Mouse (Mus musculus): Measurements from ENCODE around the gene Adam12. TPM values are rescaled to one million over a fixed set of nuclear protein-coding genes. Genes with fewer than 3 reads are reported as not detected.

The Adam12 gene
- polyA plus RNA-seq, 1 experiment from 2014 or later = 9.4 TPM

GRCm38 (mm10) chr7:134242773-134243172 is 10.8 kb upstream of the Adam12 start:
- H3K27me3 ChIP-seq = no peaks in the 10 kb centered on the region
- no peak for DNase-seq (ENCODE audit: low read depth, low spot score)
- CTCF ChIA-PET = interaction anchor here (0.8 to 2.0 kb wide), 2 partner anchors 8 to 13 kb away, joined by 3 to 5 read pairs; no protein-coding TSS in a partner anchor
- ATAC-seq = no peak
- in situ Hi-C loops (cut with MboI; ENCODE audit: low pct_unique_long_range_greater_than_20kb) = no loop called here
- TF ChIP-seq CTCF (IDR thresholded peaks at IDR 0.05) = no peak
- POLR2A ChIA-PET = no interaction called here

GRCm38 (mm10) chr7:134241212-134241611 is 9.3 kb upstream of the Adam12 start:
- no peak for TF ChIP-seq CTCF (IDR thresholded peaks at IDR 0.05)
- in situ Hi-C loops (cut with MboI; ENCODE audit: low pct_unique_long_range_greater_than_20kb) = no loop called here
- CTCF ChIA-PET = interaction anchor here (1.3 to 1.6 kb wide), 3 partner anchors 10 to 19 kb away, joined by 3 to 5 read pairs (median 5); no protein-coding TSS in a partner anchor
- POLR2A ChIA-PET = no interaction called here
- DNase-seq (ENCODE audit: low read depth, low spot score) (no peak), ATAC-seq (no peak)
- no peaks in the 10 kb centered on the region for H3K27me3 ChIP-seq

GRCm38 (mm10) chr7:134240579-134240978 is 8.6 kb upstream of the Adam12 start:
- ATAC-seq (no peak), DNase-seq (ENCODE audit: low read depth, low spot score) (no peak)
- CTCF ChIA-PET = interaction anchor here (1.3 to 1.6 kb wide), 3 partner anchors 10 to 20 kb away, joined by 3 to 5 read pairs (median 5); no protein-coding TSS in a partner anchor
- no peaks in the 10 kb centered on the region for H3K27me3 ChIP-seq
- POLR2A ChIA-PET = interaction anchor here (1.0 kb wide), 1 partner anchor 10 kb away, joined by 3 read pairs; no protein-coding TSS in a partner anchor
- TF ChIP-seq CTCF (IDR thresholded peaks at IDR 0.05) = no peak
- in situ Hi-C loops (cut with MboI; ENCODE audit: low pct_unique_long_range_greater_than_20kb) = no loop called here

GRCm38 (mm10) chr7:134238863-134239262 is 6.9 kb upstream of the Adam12 start:
- in situ Hi-C loops (cut with MboI; ENCODE audit: low pct_unique_long_range_greater_than_20kb) = no loop called here
- no peaks in the 10 kb centered on the region for H3K27me3 ChIP-seq
- POLR2A ChIA-PET = no interaction called here
- no peak for ATAC-seq
- CTCF ChIA-PET = no interaction called here
- peak; percentile 30 for TF ChIP-seq CTCF (IDR thresholded peaks at IDR 0.05)
- no peak for DNase-seq (ENCODE audit: low read depth, low spot score)

- CTCF ChIA-PET = no interaction called here
- DNase-seq (ENCODE audit: low read depth, low spot score) = no peak
- TF ChIP-seq CTCF (IDR thresholded peaks at IDR 0.05) = no peak
- no peak for ATAC-seq
- POLR2A ChIA-PET = no interaction called here
- in situ Hi-C loops (cut with MboI; ENCODE audit: low pct_unique_long_range_greater_than_20kb) = no loop called here
- no peaks in the 10 kb centered on the region for H3K27me3 ChIP-seq
Observed at GRCm38 (mm10) chr7:134237356-134237755, 5.4 kb upstream of the Adam12 start.

- ChIA-PET POLR2A (interaction anchor here (0.7 kb wide), 1 partner anchor 56 kb away, joined by 3 read pairs; no protein-coding TSS in a partner anchor), CTCF (no interaction called here)
- ATAC-seq (no peak), DNase-seq (ENCODE audit: low read depth, low spot score) (no peak)
- H3K27me3 ChIP-seq = no peaks in the 10 kb centered on the region
- in situ Hi-C loops (cut with MboI; ENCODE audit: low pct_unique_long_range_greater_than_20kb) = no loop called here
- TF ChIP-seq CTCF (IDR thresholded peaks at IDR 0.05) = no peak
Observed at GRCm38 (mm10) chr7:134236727-134237126, 4.8 kb upstream of the Adam12 start.

- ATAC-seq = no peak
- no peaks in the 10 kb centered on the region for H3K27me3 ChIP-seq
- no peak for TF ChIP-seq CTCF (IDR thresholded peaks at IDR 0.05)
- in situ Hi-C loops (cut with MboI; ENCODE audit: low pct_unique_long_range_greater_than_20kb) = no loop called here
- POLR2A ChIA-PET = no interaction called here
- no peak for DNase-seq (ENCODE audit: low read depth, low spot score)
- CTCF ChIA-PET = no interaction called here
Observed at GRCm38 (mm10) chr7:134235552-134235951, 3.6 kb upstream of the Adam12 start.

- no peaks in the 10 kb centered on the region for H3K27me3 ChIP-seq
- DNase-seq (ENCODE audit: low read depth, low spot score) (no peak), ATAC-seq (no peak)
- ChIA-PET CTCF (interaction anchor here (1.7 kb wide), 1 partner anchor 16 kb away, joined by 4 read pairs; no protein-coding TSS in a partner anchor), POLR2A (no interaction called here)
- in situ Hi-C loops (cut with MboI; ENCODE audit: low pct_unique_long_range_greater_than_20kb) = no loop called here
- TF ChIP-seq CTCF (IDR thresholded peaks at IDR 0.05) = no peak
Observed at GRCm38 (mm10) chr7:134230708-134231107, 1.2 kb downstream of the Adam12 start.

- ChIA-PET CTCF (interaction anchor here (1.7 kb wide), 2 partner anchors 13 to 17 kb away, joined by 4 to 5 read pairs; no protein-coding TSS in a partner anchor), POLR2A (no interaction called here)
- ATAC-seq (no peak), DNase-seq (ENCODE audit: low read depth, low spot score) (no peak)
- no peak for TF ChIP-seq CTCF (IDR thresholded peaks at IDR 0.05)
- H3K27me3 ChIP-seq = no peaks in the 10 kb centered on the region
- in situ Hi-C loops (cut with MboI; ENCODE audit: low pct_unique_long_range_greater_than_20kb) = no loop called here
Observed at GRCm38 (mm10) chr7:134229899-134230298, 2.0 kb downstream of the Adam12 start.

- POLR2A ChIA-PET = no interaction called here
- CTCF ChIA-PET = interaction anchor here (1.9 kb wide), 1 partner anchor 25 kb away, joined by 5 read pairs; no protein-coding TSS in a partner anchor
- in situ Hi-C loops (cut with MboI; ENCODE audit: low pct_unique_long_range_greater_than_20kb) = no loop called here
- H3K27me3 ChIP-seq = no peaks in the 10 kb centered on the region
- ATAC-seq (no peak), DNase-seq (ENCODE audit: low read depth, low spot score) (no peak)
- no peak for TF ChIP-seq CTCF (IDR thresholded peaks at IDR 0.05)
Observed at GRCm38 (mm10) chr7:134227773-134228455, 4.0 kb downstream of the Adam12 start.

- POLR2A ChIA-PET = no interaction called here
- ATAC-seq (no peak), DNase-seq (ENCODE audit: low read depth, low spot score) (no peak)
- TF ChIP-seq CTCF (IDR thresholded peaks at IDR 0.05) = no peak
- CTCF ChIA-PET = interaction anchor here (1.9 kb wide), 1 partner anchor 26 kb away, joined by 5 read pairs; no protein-coding TSS in a partner anchor
- no peaks in the 10 kb centered on the region for H3K27me3 ChIP-seq
- in situ Hi-C loops (cut with MboI; ENCODE audit: low pct_unique_long_range_greater_than_20kb) = no loop called here
Observed at GRCm38 (mm10) chr7:134227101-134227500, 4.8 kb downstream of the Adam12 start.

Measured in Patski (cell line).